Mouse (Mus musculus): ENCODE results near the gene Pdcd11.

DNA sequence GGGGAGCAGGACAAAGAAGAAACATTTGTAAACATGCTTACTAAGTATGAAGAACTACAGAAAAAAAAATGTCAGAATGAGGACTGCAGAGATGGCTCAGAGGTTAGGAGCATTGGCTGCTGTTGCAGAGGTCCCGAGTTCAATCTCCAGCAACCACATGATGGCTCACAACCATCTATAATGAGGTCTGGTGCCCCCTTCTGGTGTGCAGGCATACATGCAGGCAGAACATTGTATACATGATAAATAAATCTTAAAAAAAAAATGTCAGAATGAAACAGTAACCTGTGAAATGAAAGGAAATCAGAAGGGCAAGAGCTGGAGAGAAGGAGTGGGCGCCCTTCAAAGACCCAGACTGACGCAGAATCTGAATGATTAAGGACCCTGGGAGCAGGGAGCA is 24.7 kb upstream of the Pdcd11 start:
- TF ChIP-seq EP300 (IDR thresholded peaks at IDR 0.05; ENCODE audit: insufficient read depth, low read depth, low read length), result no peak
- no peak for TF ChIP-seq POLR2A (IDR thresholded peaks at IDR 0.05; ENCODE audit: insufficient read depth, low read length)
- peak; percentile 41 for TF ChIP-seq CTCF (IDR thresholded peaks at IDR 0.05; ENCODE audit: low read depth, low read length)

All from ES-Bruce4 (cell line).